Mouse (Mus musculus) frontal cortex, adult 2 months (tissue): Measurements from ENCODE around the gene Mthfr. TPM values are rescaled to one million over a fixed set of nuclear protein-coding genes. Genes with fewer than 3 reads are reported as not detected.

Experiments
- DNase-seq, 2 experiments: peaks; one replicate each; pipeline ENCODE4 v3.0.0; 2022; ENCODE audit warnings: low spot score in 1 of 2; ENCODE audit errors: extremely low spot score in 1 of 2
- polyA plus RNA-seq: library from polyadenylated mRNA; depleted of rRNA; stranded (reverse); fragments of >200 nt; gene quantifications from 2 replicates; pipeline ENCODE4 v1.2.3, GENCODE M21; 2012

Gene Mthfr
- polyA plus RNA-seq, 1 experiment, result 34.2 TPM

- no peak for DNase-seq
These were observed 21.5 kb downstream of the Mthfr start for GRCm38 (mm10) chr4:148060120-148061085.

- no peak for DNase-seq
These were observed 22.2 kb downstream of the Mthfr start for GRCm38 (mm10) chr4:148061086-148061480.

GRCm38 (mm10) chr4:148065702-148066400 lies 27.0 kb downstream of the Mthfr start:
- DNase-seq, result no peak

- DNase-seq, result no peak
These were observed 27.5 kb downstream of the Mthfr start for GRCm38 (mm10) chr4:148066401-148066744.

GRCm38 (mm10) chr4:148067346-148067745 lies 28.5 kb downstream of the Mthfr start:
- DNase-seq, result no peak

- no peak for DNase-seq
These were observed 30.8 kb downstream of the Mthfr start for GRCm38 (mm10) chr4:148069602-148070218.

- no peak for DNase-seq
These were observed 32.6 kb downstream of the Mthfr start for GRCm38 (mm10) chr4:148071508-148071907.

GRCm38 (mm10) chr4:148074521-148075189 lies 35.8 kb downstream of the Mthfr start:
- no peak for DNase-seq

- DNase-seq, result peak in 1 of 2 experiments; percentile 76
These were observed 36.4 kb downstream of the Mthfr start for GRCm38 (mm10) chr4:148075259-148075658.

GRCm38 (mm10) chr4:148075881-148076280 lies 37.0 kb downstream of the Mthfr start:
- no peak for DNase-seq

- DNase-seq, result no peak
These were observed 40.3 kb downstream of the Mthfr start for GRCm38 (mm10) chr4:148079212-148079611.

GRCm38 (mm10) chr4:148079944-148080596 lies 41.2 kb downstream of the Mthfr start:
- no peak for DNase-seq

- DNase-seq, result no peak
These were observed 41.7 kb downstream of the Mthfr start for GRCm38 (mm10) chr4:148080597-148080973.

GRCm38 (mm10) chr4:148081201-148081600 lies 42.3 kb downstream of the Mthfr start:
- DNase-seq, result no peak

- peak in 1 of 2 experiments; percentile 71 for DNase-seq
These were observed 43.6 kb downstream of the Mthfr start for GRCm38 (mm10) chr4:148082257-148083044.

- no peak for DNase-seq
These were observed 44.5 kb downstream of the Mthfr start for GRCm38 (mm10) chr4:148083176-148083899.

GRCm38 (mm10) chr4:148084261-148084714 lies 45.4 kb downstream of the Mthfr start:
- no peak for DNase-seq

GRCm38 (mm10) chr4:148085131-148085906 lies 46.4 kb downstream of the Mthfr start:
- no peak for DNase-seq
